Mouse (Mus musculus) left cerebral cortex, adult 18-20 months (tissue): Measurements from ENCODE around the gene Cemip2. TPM values are rescaled to one million over a fixed set of nuclear protein-coding genes. Genes with fewer than 3 reads are reported as not detected.

Source experiments
- DNase-seq, 2 experiments: peaks; one replicate each; pipeline ENCODE4 v3.0.0; 2021 to 2022; ENCODE audit warnings: low spot score in 2 of 2, mixed read lengths in 1 of 2
- long read RNA-seq, 2 experiments: library from polyadenylated mRNA; stranded (forward); transcript quantifications; one replicate each; pipeline ENCODE4 v2.0.0; 2021
- total RNA-seq, 2 experiments: library from RNA; stranded (reverse); gene quantifications; 2 replicates each; pipeline ENCODE4 v1.2.3; 2021

The Cemip2 gene
- total RNA-seq: 10 to 100 TPM; 12.4 to 13.4 TPM
- long read RNA-seq, experiment 1, full-length matches to known transcripts: 3 of 7 reads
- long read RNA-seq, experiment 1, partial matches to known transcripts: 3 of 7 reads
- long read RNA-seq, experiment 1, other reads (novel, unspliced or antisense): 1 of 7 reads
- long read RNA-seq, experiment 2, partial matches to known transcripts: 0 of 2 reads
- long read RNA-seq, experiment 2, other reads (novel, unspliced or antisense): 2 of 2 reads

DNA sequence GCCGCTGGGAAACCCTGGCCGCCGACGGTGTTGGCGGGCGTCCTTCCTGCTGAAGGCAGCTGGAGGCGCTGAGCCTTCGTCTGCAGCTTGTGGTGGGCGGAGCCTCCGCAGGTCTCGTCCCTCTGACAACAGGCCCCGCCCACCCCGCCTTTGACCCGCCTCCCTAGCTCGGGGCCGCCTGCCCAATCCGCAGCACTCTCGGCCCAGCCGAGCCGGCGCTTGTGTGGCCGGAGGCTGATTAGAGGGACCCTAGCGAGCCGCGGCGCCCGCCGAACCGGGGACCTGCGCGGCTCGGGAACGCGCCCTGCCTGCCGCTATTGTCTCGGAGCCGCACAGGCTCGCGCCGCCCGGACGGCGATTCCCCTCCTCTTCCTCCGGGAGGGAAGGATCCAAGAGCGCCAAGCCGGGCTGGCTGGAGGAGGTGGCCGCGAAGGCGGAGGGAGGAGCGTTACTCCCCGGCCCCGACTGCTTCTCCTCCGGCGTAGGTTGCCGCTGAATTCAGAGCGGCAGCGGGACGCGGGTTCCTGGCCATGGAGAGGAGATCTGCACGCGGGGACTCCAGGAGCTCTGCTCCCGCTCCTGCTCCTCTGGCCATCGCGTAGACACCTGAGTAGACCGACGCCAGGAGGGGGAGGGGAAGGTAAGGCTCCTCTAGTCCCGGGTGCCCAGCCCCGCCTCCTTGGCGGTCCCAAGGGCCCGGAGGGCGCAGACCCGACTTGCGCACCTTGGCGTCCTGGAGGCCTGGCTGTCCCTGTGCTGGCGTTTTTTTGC, at the start of gene Cemip2:
Cemip2 (plus strand) TSS at position 196 of the 771 bp plus-strand sequence.
- peak; percentile 93 to 96 for DNase-seq

DNA sequence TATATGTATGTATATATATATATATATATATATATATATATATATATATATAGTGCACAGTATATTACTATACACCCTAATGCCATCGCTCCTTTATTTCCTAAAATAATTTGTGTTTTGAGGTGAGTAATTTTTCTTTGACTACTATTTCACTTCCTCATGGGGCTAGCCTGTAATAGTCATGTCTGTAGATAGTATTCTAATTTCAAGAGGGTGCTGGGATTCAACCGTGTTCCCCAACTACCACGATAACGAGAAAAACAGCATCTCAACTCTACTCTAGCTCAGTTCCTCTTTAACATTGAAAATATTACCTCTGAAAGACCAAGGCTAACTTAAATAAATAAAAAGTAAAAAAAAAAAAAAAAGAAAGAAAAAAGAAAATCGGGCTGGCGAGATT, 49.8 kb upstream of the Cemip2 start:
- DNase-seq: no peak

DNA sequence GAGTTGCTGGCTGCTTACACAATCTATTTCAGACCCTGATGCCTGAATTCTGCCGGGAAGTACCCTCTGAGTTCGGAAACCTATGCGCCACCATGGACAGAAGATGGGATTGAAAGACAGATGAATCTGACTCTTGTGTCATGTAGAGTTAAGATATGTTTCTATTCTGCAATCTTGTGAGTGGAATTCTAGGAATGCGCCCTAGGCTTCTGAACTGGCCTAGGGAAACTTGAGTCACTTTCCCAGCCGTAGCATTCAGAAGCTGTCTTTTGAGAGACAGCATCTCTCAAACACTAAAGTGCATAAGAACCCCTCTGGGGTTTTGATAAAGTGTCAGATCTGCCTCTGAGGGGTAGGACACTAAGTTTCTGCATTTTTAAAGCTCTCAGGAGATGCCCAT, 46.3 kb upstream of the Cemip2 start:
- no peak for DNase-seq

DNA sequence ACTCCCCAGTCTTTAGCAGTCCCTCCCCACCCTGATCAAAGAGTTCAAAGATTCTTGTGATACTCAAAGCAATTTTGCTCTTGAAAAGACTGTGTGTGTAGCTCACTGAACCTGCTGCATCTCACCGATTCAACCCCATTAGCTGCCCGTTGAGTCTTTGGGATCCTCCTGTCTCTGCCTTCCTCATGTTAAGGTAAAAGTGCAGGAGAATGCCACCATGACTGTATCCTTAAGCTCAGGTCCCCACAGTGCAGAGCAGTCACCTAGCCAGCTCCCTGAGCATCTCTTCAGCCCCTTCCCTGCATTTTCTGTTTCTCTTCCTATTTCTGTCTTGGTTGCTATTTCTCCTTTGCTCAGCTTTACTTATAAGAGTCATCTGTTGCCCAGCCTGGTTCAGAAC, 45.0 kb upstream of the Cemip2 start:
- DNase-seq: no peak

DNA sequence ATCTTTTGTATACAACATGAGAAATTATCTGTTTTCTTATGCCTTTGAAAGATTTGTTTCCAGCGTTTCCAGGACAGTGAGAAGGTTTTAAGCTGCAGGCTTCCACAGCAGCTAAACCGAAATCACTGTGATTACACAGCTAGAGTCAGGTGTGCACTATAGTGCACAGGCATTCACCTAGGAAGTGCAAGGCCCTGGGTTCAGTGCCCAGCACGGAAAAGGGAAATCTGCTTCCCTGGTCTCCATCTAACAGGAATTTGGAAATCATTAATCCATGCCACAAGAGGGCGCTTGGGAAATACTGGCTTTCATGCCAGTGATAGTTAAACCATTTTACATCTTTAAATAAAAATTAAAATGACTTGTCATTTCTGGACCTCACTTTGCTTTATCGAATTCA, 44.0 kb upstream of the Cemip2 start:
- DNase-seq: peak; percentile 55 to 71

DNA sequence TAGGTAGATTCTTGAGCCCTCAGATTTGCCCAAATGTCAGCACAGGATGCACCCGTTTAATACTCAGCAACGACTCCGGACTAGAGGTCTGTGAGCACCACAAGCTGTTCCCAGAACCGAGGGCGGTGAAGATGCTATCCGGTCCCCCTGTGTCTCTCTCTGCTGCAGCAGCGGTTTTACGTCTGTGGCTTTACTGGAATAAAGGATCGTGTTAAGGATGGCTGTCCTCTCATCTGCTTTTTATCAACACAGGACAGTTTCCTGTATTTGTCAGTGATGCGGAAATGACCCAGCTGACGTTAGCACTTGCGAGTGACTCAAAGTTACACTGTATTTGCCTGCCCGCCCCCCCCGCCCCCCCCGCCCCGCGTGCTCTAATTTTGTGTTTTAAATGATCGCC, 40.7 kb upstream of the Cemip2 start:
- DNase-seq: no peak

DNA sequence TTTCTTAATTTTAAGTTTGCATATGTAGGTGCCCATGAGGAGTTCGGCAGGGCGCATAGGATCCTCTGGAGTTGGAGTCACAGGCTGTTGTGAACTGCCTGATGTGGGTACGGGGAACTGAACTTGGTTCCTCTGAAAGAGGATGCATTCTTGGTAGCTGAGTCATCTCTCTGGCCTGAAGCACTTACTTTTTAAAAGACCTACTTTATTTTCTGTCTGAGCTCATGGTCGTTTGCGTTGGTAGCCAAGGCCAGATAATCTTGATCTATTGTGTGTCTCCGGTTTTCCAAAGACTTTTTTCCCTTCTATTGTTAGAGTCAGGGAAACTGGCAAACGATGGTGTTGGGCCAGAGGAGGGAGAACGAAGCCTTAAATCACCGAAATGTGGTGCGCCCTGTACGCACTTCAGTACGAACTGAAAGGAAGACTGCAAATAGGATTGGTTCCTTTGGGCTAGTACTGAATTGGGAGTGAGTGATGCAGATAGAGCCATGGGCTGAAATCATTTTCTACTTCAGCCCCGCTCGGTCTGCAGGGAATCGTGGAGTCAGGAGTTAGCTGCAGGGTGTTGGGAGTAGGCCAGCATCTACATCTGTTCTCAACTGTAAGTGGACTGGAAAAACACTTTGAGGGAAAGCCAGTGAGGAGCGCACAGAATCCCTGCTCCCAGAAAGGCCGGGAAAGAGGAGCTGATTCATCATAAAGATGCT, 40.1 kb upstream of the Cemip2 start:
- DNase-seq: peak; percentile 64 to 69

DNA sequence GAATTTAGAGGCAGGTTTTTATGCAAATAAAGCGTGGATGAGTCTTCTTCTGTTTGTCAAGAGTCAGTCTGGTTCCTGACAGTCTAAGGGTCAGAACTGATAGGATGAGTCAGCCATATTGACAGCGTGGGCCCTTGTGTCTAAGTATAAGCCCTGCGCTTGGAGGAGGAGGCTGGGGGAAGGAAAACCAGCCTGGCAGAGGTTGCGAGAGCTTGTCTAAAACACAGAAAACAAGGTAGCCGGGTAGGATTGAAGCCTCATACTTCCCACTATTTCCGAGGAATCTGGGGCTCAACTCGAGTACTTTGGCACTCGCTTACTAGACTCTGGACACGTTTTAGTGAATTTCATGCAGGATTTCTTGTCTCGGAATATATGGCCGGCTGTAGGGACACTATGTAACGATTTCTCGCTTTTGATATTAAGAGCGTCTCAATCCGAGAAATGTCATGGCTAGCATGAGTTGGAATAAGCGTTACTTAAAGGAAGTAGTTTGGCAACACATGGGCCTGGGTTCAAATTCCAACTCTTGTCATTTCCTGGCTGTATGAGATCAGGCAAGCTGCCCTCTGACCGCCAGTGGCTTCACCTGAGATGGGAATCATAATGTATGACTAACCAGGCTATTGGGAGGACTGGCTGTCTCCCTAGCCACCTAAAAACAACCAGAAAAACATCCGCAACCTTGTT, 39.4 kb upstream of the Cemip2 start:
- peak; percentile 35 to 41 for DNase-seq

DNA sequence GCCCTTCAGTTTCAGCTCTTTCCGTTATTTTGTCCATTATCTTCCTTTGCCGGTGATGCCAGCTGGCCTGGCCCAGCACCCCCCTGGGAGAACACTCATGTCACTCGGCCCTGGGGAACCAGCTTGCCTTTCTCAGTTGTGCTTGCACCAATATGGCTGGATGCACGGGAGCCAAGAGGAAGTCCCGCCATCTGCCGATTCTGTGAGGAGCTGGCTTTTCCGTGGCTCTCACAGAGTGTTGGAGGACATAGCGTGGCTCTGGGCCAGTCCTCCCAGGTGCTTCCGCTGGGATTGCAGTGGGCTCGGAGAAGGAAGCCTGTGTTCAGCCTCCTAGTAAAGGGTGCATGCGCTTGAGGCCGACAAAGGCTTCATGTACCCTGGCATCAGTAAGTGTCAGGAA, 36.0 kb upstream of the Cemip2 start:
- DNase-seq: peak; percentile 42 to 56

DNA sequence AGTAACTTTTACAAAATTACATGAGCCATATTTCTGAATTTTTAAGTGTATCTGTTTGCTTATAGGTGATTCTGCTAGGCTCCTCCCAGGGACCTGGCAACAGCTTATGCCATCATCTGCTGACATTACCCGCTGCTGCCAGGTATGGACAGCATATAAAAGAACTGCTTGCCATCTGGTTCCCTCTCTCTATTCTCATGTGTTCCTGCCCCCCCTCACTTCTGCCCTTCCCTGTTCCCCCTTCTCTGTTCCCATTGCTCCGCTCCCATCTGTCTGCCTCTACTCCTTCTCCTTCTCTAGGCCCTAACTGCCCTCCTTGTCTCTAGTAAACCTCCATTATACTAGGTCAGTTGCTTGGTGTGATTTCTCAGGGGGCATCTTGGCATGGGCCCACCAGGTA, 32.6 kb upstream of the Cemip2 start:
- no peak for DNase-seq

DNA sequence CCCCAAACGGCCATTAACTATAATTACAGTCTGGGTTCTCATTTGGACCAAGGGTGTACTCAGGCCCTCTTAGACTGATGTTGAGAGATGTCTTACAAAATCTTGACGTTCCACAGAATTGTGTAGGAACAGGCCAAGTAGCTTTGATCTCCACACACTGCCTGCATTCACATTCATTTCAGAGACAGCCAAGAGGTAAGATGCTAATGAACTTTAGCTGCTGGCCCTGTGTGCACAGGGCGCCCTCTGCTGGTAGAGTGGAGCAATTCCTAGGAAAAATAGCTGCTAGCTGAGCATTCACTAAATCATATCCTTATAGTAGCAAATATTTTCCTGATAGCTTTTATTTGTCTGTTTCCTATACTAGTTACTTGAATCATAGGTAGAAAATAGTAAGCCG, 30.8 kb upstream of the Cemip2 start:
- DNase-seq: peak; percentile 70 to 75

DNA sequence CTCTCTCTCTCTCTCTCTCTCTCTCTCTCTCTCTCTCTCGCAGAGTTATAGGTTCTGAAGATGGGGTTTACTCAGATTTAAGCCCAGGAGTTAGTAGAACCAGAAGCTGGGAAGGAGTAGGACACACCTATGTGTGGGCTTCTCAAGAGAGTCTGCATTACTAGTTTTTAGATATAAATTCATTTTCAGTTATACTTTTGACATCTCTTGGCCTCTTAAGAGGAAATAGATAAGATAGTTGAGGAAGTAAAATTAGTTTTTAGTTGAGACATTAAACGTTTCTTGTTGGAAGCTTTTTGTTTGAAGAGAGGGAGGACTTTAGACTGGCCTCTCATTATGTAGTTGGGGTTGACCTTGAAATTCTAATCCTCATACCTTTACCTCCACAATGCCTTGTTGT, 28.0 kb upstream of the Cemip2 start:
- DNase-seq: no peak

DNA sequence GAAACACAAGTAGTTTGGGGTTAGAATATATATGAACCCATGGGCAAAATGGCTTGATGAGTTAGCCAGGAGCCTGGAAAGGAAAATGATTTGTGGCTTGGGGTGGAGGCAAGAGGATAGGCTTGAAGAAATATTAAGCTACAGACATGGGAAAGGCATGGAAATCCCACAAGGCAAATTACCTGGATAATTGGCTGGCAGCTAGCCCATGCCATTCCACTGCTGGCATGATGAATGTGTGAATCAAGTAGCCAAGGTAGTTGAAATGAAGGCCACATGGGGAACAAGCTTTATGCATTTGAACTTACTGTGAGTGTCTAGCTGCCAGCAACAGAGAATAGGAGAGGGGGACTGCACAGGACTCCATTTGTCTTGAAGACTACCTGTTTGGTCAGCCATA, 16.5 kb upstream of the Cemip2 start:
- no peak for DNase-seq

DNA sequence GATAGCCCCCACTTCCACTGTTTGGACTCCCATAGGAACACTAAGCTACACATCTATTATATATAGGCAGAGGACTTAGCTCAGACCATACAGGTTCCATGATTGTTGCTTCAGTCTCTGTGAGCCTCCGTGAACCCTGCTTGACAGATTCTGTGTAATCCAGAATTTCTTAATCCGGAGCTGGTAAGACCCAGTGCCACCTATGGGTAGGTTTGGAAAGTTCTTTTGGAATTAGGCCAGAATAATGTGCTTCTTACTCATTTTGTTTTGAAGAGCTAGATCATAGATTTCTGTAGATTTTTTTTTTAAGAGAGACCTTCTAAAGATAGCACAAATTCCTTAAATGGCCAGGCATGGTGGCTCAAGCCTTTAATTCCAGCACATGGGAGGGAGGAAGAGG, 14.1 kb upstream of the Cemip2 start:
- no peak for DNase-seq

DNA sequence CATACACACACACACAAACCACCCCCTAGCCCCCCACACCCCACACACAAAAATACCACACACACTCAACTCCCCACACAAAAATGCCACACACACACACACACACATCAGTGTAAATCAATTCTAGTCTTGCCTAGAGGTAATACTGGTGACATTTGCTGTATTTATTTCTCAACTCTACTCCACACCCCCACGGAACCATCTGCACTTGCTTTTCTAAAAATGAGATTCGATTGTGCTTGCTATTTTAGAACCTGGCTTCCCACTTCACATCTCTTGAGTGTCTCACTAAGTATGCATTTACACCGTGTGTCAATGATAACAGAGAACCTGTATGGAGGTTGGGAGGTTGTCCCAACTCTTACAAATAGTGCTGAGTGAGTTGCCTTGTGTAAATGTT, 13.4 kb upstream of the Cemip2 start:
- peak; percentile 48 to 60 for DNase-seq

DNA sequence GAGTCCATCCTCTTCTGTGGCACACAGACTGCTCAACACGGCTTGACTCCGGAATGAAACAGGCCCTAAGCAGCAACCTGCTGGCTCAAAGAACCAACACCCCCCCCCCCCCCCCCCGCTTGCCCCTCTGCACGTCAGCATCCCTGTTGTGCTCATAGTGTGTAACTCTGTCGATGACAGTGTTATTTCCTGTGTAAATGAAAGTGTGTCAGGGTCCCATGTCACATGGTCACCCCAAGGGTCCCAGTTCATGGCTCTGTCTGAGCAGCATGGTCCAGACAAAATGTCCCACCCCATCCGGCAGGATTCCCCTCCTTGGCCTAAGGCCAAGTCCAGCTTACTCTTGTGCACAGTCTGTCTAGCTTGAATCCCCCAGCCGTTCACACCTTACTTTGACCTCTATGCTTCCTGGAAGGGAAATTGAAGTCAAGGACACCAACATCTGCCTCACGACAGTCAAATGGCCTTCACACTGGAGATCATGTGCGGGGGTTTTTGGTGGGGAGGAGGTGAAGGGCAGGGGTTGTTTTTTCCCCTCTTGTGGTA, 10.6 kb upstream of the Cemip2 start:
- no peak for DNase-seq

DNA sequence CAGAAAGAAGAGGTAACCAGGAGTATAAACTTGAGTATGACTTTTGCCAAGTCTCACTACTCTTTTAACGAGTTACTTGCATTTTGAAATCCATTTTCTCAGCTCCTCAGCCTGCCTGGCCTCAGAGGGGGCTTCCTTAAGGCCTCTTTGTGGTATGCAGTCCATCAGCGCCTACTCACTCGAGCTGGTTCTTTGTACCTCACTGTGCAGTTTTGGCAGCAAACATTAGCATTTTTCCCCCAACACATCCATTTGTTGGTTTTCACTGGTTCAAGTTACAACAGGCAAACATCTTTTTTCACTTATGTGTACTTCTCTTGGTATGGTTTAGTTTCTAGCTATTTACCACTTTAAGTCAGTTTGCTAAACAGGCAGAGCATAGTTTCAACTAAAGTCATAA, 8.3 kb upstream of the Cemip2 start:
- DNase-seq: no peak

DNA sequence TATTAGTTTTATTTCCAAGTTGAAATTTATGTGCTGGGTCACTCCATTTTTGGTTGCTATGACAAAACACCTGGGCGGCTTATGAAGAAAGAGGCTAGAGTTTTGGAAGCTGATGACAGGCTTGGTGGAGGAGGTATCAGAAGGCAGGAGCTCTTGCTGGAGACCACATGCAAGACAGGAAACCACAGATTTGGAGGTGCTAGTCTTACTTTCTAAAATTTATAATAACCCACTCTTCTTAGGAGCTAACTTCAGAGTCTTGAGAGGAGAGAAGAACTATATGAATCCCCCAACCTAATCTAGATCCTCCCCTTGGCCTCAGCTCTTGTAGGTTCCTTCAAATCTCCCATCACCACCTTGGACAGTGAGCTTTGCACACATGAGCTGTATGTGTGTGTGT, 6.6 kb upstream of the Cemip2 start:
- no peak for DNase-seq

DNA sequence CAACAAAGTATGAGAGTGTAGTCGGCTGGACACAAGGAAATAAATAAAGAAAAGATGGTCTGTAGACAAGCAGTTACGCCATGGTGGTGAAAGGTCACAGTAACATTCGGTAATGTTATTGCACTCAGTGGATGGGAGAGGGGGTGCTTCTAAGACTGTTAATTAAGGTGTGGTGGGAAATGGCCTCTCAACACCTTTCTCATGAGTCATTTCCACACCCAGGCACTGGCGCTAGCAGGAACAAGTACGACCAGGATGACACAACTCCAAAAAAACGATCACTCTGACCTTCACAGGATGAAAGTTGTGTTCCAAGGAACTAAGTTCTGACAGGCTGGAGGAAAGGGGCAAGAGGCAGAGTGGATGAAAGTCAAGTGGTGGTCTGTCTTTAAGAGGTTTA, 4.5 kb upstream of the Cemip2 start:
- DNase-seq: no peak

DNA sequence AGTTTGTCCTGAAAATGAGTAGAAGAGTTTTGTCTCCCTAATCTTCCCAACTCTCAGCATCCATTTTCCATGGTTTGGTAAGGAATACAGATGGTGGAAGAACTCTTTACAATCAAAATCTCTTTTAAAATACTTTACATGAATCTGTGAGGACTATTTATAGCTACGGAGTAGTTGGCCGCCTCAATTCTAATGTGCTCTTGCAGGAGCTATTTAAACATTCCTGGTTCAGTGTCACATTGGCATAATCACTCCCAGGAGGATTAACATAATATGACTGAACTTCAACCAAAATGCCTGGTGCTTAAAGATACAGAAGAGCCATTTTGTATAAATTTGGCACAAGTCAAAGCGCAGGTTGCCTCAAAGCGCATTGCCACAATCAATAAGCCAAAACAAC, 2.5 kb upstream of the Cemip2 start:
- no peak for DNase-seq

DNA sequence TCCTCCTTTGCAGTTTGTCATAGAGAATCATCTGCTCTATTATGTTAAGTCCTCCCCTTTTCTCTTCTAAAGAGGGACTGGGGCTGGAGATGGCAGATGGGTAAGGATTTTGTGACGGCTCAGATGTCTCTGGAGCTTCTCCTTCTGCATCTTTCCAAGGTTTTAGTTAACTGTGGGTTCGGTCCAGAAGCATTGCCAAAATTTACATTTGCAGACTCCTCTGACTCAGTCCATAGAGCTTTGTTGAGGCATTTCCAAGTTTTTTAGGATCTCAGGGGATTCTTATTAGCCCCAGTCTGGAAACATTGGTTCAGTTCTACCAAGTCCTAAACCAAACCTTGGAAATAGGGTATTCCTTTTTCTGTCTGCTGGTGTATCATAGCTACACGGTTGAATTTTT, 1.5 kb upstream of the Cemip2 start:
- DNase-seq: no peak
